Mouse (Mus musculus) heart, postnatal 0 days (tissue): Measurements from ENCODE around the gene Hcrtr1.

ENCODE experiments used
- CTCF ChIP-seq: IDR thresholded peaks from 2 replicates; pipeline ENCODE4 v1.5.1; 2016; ENCODE audit warnings: antibody characterized with exemption, control low read depth, low read depth
- EP300 ChIP-seq: IDR thresholded peaks from 2 replicates; pipeline ENCODE4 v1.6.1; 2016; ENCODE audit warnings: antibody characterized with exemption, low read depth

DNA sequence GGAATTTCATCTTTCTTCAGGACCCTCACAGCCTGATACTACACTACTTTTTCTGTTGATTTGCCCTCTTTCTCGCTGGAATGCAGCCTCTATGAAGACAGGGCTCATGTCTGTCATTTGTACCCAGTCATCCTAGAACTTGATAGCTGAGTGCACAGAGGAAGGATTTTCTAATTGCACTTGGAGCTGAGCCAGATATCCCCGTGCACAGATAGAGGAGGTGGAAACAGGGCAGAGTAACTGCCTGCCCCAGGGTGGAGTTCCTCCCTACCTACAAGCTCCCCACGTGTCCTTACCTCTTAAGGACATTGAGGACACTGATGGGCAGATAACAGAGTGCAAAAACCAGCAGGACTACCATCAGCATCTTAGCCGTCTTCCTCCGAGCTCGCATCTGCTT is 5.8 kb downstream of the Hcrtr1 start:
- TF ChIP-seq CTCF: no peak
- TF ChIP-seq EP300: no peak
